Mouse (Mus musculus) limb, embryonic 14.5 days (tissue): Measurements from ENCODE around the gene Rexo2. TPM values are rescaled to one million over a fixed set of nuclear protein-coding genes. Genes with fewer than 3 reads are reported as not detected.

Source experiments
- ATAC-seq: fragments of 200-750 bp; cut with Nextera tagmentation; 2 replicates; pipeline ENCODE4 v1.8.0; 2017; ENCODE audit warnings: low read depth, moderate number of reproducible peaks, moderate TSS enrichment; ENCODE audit not compliant: low FRiP score
- DNase-seq: peaks from one replicate; pipeline ENCODE4 v3.0.0-alpha.2; 2015; ENCODE audit warnings: low spot score
- H3K27ac ChIP-seq: fragments of 300-500 bp; sonication (generic); replicated peaks from 2 replicates; pipeline ENCODE4 v1.5.1; 2014; ENCODE audit warnings: low read depth, mild to moderate bottlenecking, low read length, moderate library complexity, mixed read lengths
- H3K27me3 ChIP-seq: fragments of 300-500 bp; sonication (generic); 2 replicates; pipeline ENCODE4 v1.6.1; 2014; ENCODE audit warnings: low read length, mixed read lengths; ENCODE audit not compliant: control insufficient read depth, insufficient read depth
- H3K36me3 ChIP-seq: fragments of 300-500 bp; sonication (generic); 2 replicates; pipeline ENCODE4 v1.6.1; 2014; ENCODE audit warnings: mild to moderate bottlenecking, low read length, moderate library complexity, mixed read lengths; ENCODE audit not compliant: control insufficient read depth, insufficient read depth
- H3K4me1 ChIP-seq: fragments of 300-500 bp; sonication (generic); 2 replicates; pipeline ENCODE4 v1.6.1; 2014; ENCODE audit warnings: antibody characterized with exemption, low read length, mixed read lengths; ENCODE audit not compliant: control insufficient read depth, insufficient read depth
- H3K4me2 ChIP-seq: fragments of 300-500 bp; sonication (generic); replicated peaks from 2 replicates; pipeline ENCODE4 v1.6.1; 2014; ENCODE audit warnings: low read depth, mild to moderate bottlenecking, low read length, moderate library complexity; ENCODE audit not compliant: severe bottlenecking
- H3K4me3 ChIP-seq: fragments of 300-500 bp; sonication (generic); replicated peaks from 2 replicates; pipeline ENCODE4 v1.5.1; 2014; ENCODE audit warnings: low read length
- H3K9ac ChIP-seq: fragments of 300-500 bp; sonication (generic); 2 replicates; pipeline ENCODE4 v1.6.1; 2014; ENCODE audit warnings: mild to moderate bottlenecking, low read depth, low read length, moderate library complexity; ENCODE audit not compliant: severe bottlenecking
- H3K9me3 ChIP-seq: fragments of 300-500 bp; sonication (generic); 2 replicates; pipeline ENCODE4 v1.6.1; 2016; ENCODE audit warnings: low read length; ENCODE audit not compliant: control insufficient read depth
- POLR2A ChIP-seq: fragments of 200-500 bp; IDR thresholded peaks from 2 replicates; pipeline ENCODE4 v1.8.0; 2012; ENCODE audit warnings: inconsistent platforms, mild to moderate bottlenecking, moderate library complexity, borderline replicate concordance; ENCODE audit not compliant: insufficient read depth, insufficient read length; ENCODE audit errors: extremely low read depth
- WGBS: fragments of 180-500 bp; shearing (Covaris S2); extraction: QIAGEN DNeasy Blood & Tissue Kit; methylation state at CpG from one replicate; pipeline ENCODE4 v1.1.7; 2014; 5-methylcytosine and 5-hydroxymethylcytosine counted together
- polyA plus RNA-seq, 2 experiments: library from polyadenylated mRNA; depleted of rRNA in 1 of 2; stranded (reverse) in 1 of 2; unstranded in 1 of 2; fragments of >200 nt; fragmentation: Nextera tagmentation in 1 of 2; extraction: Ambion mirVana in 1 of 2; gene quantifications; 2 replicates each; pipeline versions ENCODE4 v1.2.1 to v1.2.3; 2012 to 2014

The Rexo2 gene
- polyA plus RNA-seq, 2 experiments = 111 to 119 TPM

- WGBS = 82% methylated on average over 7 of the region's 7 CpGs
- Histone ChIP-seq H3K9me3 (0 out of 2 replicates have a peak, but pooled peaks cover 2% of the 10 kb centered on the region), H3K9ac (no peak overlapping the region), H3K4me3 (no peak overlapping the region), H3K4me2 (no peak overlapping the region), H3K27ac (no peak overlapping the region), H3K27me3 (no peaks in the 10 kb centered on the region), H3K4me1 (0 out of 2 replicates have a peak, but pooled peaks cover under 1% of the 10 kb centered on the region), H3K36me3 (no peaks in the 10 kb centered on the region)
- TF ChIP-seq POLR2A = no peak
- DNase-seq (no peak), ATAC-seq (no peak)
Measured at GRCm38 (mm10) chr9:48501192-48501591, 20.8 kb upstream of the Rexo2 start.

- WGBS = 3% methylated on average over 34 of the region's 34 CpGs
- 0 out of 2 replicates have a peak, but pooled peaks cover 3% of the 10 kb centered on the region for H3K9me3 ChIP-seq
- H3K36me3 ChIP-seq = peaks cover 30% of the 10 kb centered on the region
- TF ChIP-seq POLR2A = no peak
- DNase-seq (no peak), ATAC-seq (peak; percentile 58)
- H3K4me3 ChIP-seq = peak overlapping the region; percentile 79
- H3K9ac ChIP-seq = peak overlapping the region; percentile 91
- H3K27me3 ChIP-seq = no peaks in the 10 kb centered on the region
- peak overlapping the region; percentile 63 for H3K4me2 ChIP-seq
- peaks cover 10% of the 10 kb centered on the region; the same call in 1 of the 2 replicates for H3K4me1 ChIP-seq
- H3K27ac ChIP-seq = peak overlapping the region; percentile 86
Measured at GRCm38 (mm10) chr9:48495548-48495932, 15.1 kb upstream of the Rexo2 start.

GRCm38 (mm10) chr9:48494817-48495547 lies 14.6 kb upstream of the Rexo2 start, which contains the start of the genes Rbm7 and Gm5617:
TSS of gene Rbm7 (minus strand) at chr9:48495299.
TSS of gene Gm5617 (plus strand) at chr9:48495442.
- Histone ChIP-seq H3K9ac (peak within 1 kb of the TSS; percentile 91), H3K4me1 (peaks cover 10% of the 10 kb centered on the region; the same call in 1 of the 2 replicates), H3K36me3 (peaks cover 35% of the 10 kb centered on the region), H3K27ac (peak within 1 kb of the TSS; percentile 86), H3K27me3 (no peaks in the 10 kb centered on the region), H3K9me3 (0 out of 2 replicates have a peak, but pooled peaks cover 3% of the 10 kb centered on the region), H3K4me2 (peak within 1 kb of the TSS; percentile 63), H3K4me3 (peak within 1 kb of the TSS; percentile 79)
- DNase-seq (peak; percentile 93), ATAC-seq (peak; percentile 100)
- peak; percentile 94; the same call in 1 of the 2 replicates for TF ChIP-seq POLR2A
- under 1% methylated on average over 63 of the region's 72 CpGs for whole genome bisulfite sequencing

GRCm38 (mm10) chr9:48481214-48482134 lies 1.1 kb upstream of the Rexo2 start:
- H3K27ac ChIP-seq = no peak overlapping the region
- no peak for ATAC-seq
- TF ChIP-seq POLR2A = no peak
- H3K27me3 ChIP-seq = no peaks in the 10 kb centered on the region
- WGBS = 20% methylated on average over 20 of the region's 20 CpGs
- H3K4me2 ChIP-seq = peak overlapping the region; percentile 69
- peaks cover 8% of the 10 kb centered on the region; the same call in 1 of the 2 replicates for H3K4me1 ChIP-seq
- peak overlapping the region; percentile 86 for H3K4me3 ChIP-seq
- no peaks in the 10 kb centered on the region for H3K9me3 ChIP-seq
- peaks cover 16% of the 10 kb centered on the region for H3K36me3 ChIP-seq
- peak overlapping the region; percentile 36; the same call in 1 of the 2 replicates for H3K9ac ChIP-seq
- peak; percentile 26 for DNase-seq
